Mouse (Mus musculus) embryonic fibroblast, embryonic 13.5 days (primary cell): Measurements from ENCODE around the gene Arid5a.

Experiments used
- CTCF ChIP-seq: IDR thresholded peaks from 2 replicates; pipeline ENCODE4 v1.5.1; 2011; ENCODE audit warnings: mild to moderate bottlenecking, control low read depth, low read length, moderate library complexity, borderline replicate concordance; ENCODE audit not compliant: insufficient read depth
- POLR2A ChIP-seq: IDR thresholded peaks from 2 replicates; pipeline ENCODE4 v1.6.1; 2011; ENCODE audit warnings: low read depth, mild to moderate bottlenecking, control low read depth, low read length, moderate library complexity

DNA sequence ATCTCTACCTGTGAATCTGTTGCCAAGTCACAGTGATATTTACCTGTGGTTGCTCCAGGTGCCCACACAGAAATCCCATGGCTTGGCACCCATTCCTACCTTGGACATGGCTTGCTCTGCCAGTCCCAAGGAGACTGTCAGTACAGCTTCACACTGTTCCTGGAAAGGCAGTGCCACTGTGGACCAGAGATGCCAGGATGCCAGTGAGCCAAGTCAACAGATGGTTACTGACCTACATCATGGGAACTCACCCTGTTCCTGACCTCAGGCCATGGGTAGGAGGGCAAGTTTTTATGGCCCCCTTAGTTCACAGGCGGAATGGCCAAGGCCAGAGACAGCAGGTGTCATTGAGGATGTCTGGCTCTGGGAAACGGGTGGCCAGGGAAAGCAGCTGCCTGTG lies 13.6 kb downstream of the Arid5a start:
- TF ChIP-seq CTCF (no peak), POLR2A (no peak)
